Mouse (Mus musculus): ENCODE results near the gene Evi5l.

DNA sequence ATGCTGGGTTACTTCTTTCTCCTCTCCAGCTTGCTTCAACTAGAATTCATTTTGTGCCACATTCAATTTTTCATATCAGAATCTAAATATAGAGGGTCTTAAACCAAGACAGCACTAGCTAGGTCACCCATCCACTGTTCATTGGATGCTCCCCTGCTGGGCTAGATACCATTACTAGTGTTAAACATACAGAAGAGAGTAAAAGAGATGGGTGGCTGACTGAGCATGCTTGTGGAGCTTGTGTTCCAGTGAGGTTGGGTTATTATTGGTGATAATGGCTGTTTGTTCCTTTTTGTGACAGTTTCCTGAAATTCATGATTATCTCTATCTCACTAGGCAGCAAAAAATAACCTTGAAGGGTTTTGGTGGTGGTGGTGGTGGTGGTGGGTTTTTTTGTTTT lies 55.7 kb downstream of the Evi5l start:
- TF ChIP-seq POLR2A (IDR thresholded peaks at IDR 0.05; ENCODE audit: low read depth, low read length) (no peak), CTCF (IDR thresholded peaks at IDR 0.05; ENCODE audit: extremely low read depth, insufficient read length, insufficient replicate concordance, low read depth, low read length) (no peak)

Measured in small intestine, adult 2 months (tissue).